Mouse (Mus musculus) kidney, embryonic 14.5 days (tissue): Measurements from ENCODE around the gene Wdr5b. TPM values are rescaled to one million over a fixed set of nuclear protein-coding genes. Genes with fewer than 3 reads are reported as not detected.
"Not testable (repeated sequence)": the region's sequence is repeated elsewhere in the genome, so short reads cannot be mapped to it uniquely, and the experiment has no call there.

Experiments used
- ATAC-seq: fragments of 200-750 bp; cut with Nextera tagmentation; 2 replicates; pipeline ENCODE4 v1.8.0; 2017; ENCODE audit warnings: moderate number of reproducible peaks, mild to moderate bottlenecking, moderate TSS enrichment, moderate library complexity; ENCODE audit not compliant: low FRiP score, low TSS enrichment
- H3K27ac ChIP-seq: fragments of 300-500 bp; sonication (generic); 2 replicates; pipeline ENCODE4 v1.5.1; 2014; ENCODE audit warnings: low read depth, mild to moderate bottlenecking, low read length, moderate library complexity, mixed read lengths
- H3K27me3 ChIP-seq: fragments of 300-500 bp; sonication (generic); 2 replicates; pipeline ENCODE4 v1.6.1; 2014; ENCODE audit warnings: mild to moderate bottlenecking, low read length; ENCODE audit not compliant: control insufficient read depth, insufficient read depth
- H3K36me3 ChIP-seq: fragments of 300-500 bp; sonication (generic); 2 replicates; pipeline ENCODE4 v1.6.1; 2014; ENCODE audit warnings: low read length, mixed read lengths; ENCODE audit not compliant: control insufficient read depth, insufficient read depth
- H3K4me1 ChIP-seq: fragments of 300-500 bp; sonication (generic); 2 replicates; pipeline ENCODE4 v1.6.1; 2014; ENCODE audit warnings: low read length, mixed read lengths; ENCODE audit not compliant: control insufficient read depth, insufficient read depth
- H3K4me2 ChIP-seq: fragments of 300-500 bp; sonication (generic); replicated peaks from 2 replicates; pipeline ENCODE4 v1.6.1; 2014; ENCODE audit warnings: low read depth, mild to moderate bottlenecking, low read length
- H3K4me3 ChIP-seq: fragments of 300-500 bp; sonication (generic); 2 replicates; pipeline ENCODE4 v1.5.1; 2014; ENCODE audit warnings: mild to moderate bottlenecking, low read length
- H3K9ac ChIP-seq: fragments of 300-500 bp; sonication (generic); 2 replicates; pipeline ENCODE4 v1.6.1; 2014; ENCODE audit warnings: low read depth, mild to moderate bottlenecking, low read length, moderate library complexity
- H3K9me3 ChIP-seq: fragments of 300-500 bp; sonication (generic); 2 replicates; pipeline ENCODE4 v1.6.1; 2016; ENCODE audit warnings: low read length; ENCODE audit not compliant: control insufficient read depth
- WGBS: fragments of 180-500 bp; shearing (Covaris S2); extraction: QIAGEN DNeasy Blood & Tissue Kit; methylation state at CpG from one replicate; pipeline ENCODE4 v1.1.7; 2014; 5-methylcytosine and 5-hydroxymethylcytosine counted together
- polyA plus RNA-seq: library from polyadenylated mRNA; unstranded; fragments of >200 nt; fragmentation: Nextera tagmentation; extraction: Ambion mirVana; gene quantifications from 2 replicates; pipeline ENCODE4 v1.2.1, GENCODE M21; 2014

Gene Wdr5b
- polyA plus RNA-seq, 1 experiment from 2014 or later, result 9.6 TPM

DNA sequence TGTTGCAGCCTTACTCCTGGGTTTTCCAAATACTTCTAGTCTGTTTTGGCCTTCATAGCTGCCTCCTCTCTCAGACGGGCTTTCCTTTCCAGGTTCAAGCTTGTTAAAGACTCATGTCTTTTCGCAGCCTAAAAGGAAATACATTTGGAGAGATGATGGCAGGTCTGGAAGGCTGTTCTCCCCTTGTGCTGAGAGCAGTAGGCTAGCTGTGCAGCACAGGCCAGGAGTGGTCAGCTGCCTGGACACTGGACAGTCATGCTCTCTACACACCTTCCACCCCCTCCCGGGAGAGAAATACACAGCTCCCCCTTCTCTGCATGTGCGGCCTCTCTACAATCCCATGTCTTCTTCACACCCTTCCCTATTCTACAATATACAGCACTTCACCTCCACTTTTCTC, 3.0 kb downstream of the Wdr5b start:
- WGBS, result 88% methylated on average over 4 of the region's 4 CpGs
- H3K36me3 ChIP-seq, result peaks cover 44% of the 10 kb centered on the region
- H3K4me1 ChIP-seq, result peaks cover 9% of the 10 kb centered on the region
- no peak overlapping the region for H3K27ac ChIP-seq
- H3K9me3 ChIP-seq, result no peaks in the 10 kb centered on the region
- no peak for ATAC-seq
- no peak overlapping the region for H3K4me2 ChIP-seq
- H3K9ac ChIP-seq, result no peak overlapping the region
- no peak overlapping the region for H3K4me3 ChIP-seq
- H3K27me3 ChIP-seq, result no peaks in the 10 kb centered on the region

DNA sequence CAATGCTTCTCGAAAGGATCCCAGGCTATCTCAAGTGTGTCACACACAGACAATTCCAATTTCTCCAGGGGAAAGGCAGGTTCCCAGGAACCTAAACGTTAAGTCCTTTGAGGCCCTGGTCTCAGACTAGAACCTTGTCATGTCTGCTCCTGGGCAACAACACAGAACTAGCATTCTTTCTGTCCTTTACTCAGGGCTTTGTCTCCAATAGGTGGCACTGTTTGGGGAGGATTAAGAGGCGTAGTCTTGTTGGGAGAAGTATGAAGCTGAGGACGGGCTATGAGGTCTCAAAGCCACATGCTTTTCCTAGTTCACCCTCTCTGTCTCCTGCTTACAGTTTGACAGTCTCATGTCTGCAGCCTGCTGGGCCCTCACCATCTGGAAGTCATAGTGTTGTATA, 6.5 kb downstream of the Wdr5b start:
- 87% methylated on average over 4 of the region's 4 CpGs for WGBS
- no peak overlapping the region for H3K27ac ChIP-seq
- H3K9me3 ChIP-seq, result no peaks in the 10 kb centered on the region
- H3K4me1 ChIP-seq, result peaks cover 1% of the 10 kb centered on the region; the same call in 1 of the 2 replicates
- H3K36me3 ChIP-seq, result peaks cover 73% of the 10 kb centered on the region
- no peaks in the 10 kb centered on the region for H3K27me3 ChIP-seq
- no peak overlapping the region for H3K4me3 ChIP-seq
- no peak overlapping the region for H3K9ac ChIP-seq
- ATAC-seq, result no peak
- no peak overlapping the region for H3K4me2 ChIP-seq

- 93% methylated on average over 6 of the region's 6 CpGs for WGBS
- no peak for ATAC-seq
Measured at GRCm38 (mm10) chr16:36051491-36051890, 10.5 kb downstream of the Wdr5b start.

GRCm38 (mm10) chr16:36053524-36054275, 12.7 kb downstream of the Wdr5b start:
- ATAC-seq, result no peak
- WGBS, result 86% methylated on average over 6 of the region's 6 CpGs
- Histone ChIP-seq H3K9ac (no peak overlapping the region), H3K27ac (no peak overlapping the region), H3K4me2 (no peak overlapping the region), H3K4me1 (no peaks in the 10 kb centered on the region), H3K27me3 (no peaks in the 10 kb centered on the region), H3K9me3 (no peaks in the 10 kb centered on the region), H3K36me3 (peaks cover 34% of the 10 kb centered on the region), H3K4me3 (no peak overlapping the region)

More at GRCm38 (mm10) chr16:36051491-36051890, 10.5 kb downstream of the Wdr5b start:
- Histone ChIP-seq H3K4me3 (no peak overlapping the region), H3K9ac (no peak overlapping the region), H3K9me3 (no peaks in the 10 kb centered on the region), H3K4me2 (no peak overlapping the region), H3K36me3 (peaks cover 42% of the 10 kb centered on the region), H3K27me3 (no peaks in the 10 kb centered on the region), H3K4me1 (no peaks in the 10 kb centered on the region), H3K27ac (no peak overlapping the region)

DNA sequence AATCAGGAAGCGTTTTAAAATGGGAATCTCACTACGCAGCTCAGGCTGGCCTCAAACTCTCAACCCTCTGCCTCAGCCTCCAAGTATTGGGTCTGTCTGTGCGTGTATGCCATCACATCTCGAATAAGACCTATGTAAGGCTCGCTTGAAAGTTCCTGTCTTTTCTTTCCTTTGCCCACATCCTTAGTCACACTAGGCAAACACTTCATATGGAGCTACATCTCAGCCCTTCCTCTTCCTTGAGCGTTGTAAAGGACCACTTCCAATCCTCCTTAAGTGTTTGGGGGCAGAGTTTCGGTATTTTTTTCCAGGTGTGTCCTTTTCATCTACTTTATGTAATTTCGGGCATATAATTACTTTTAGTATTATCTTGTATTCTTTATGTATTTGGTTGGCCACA, 13.9 kb downstream of the Wdr5b start:
- H3K9me3 ChIP-seq, result no peaks in the 10 kb centered on the region
- WGBS, result 95% methylated on average over 8 of the region's 8 CpGs

GRCm38 (mm10) chr16:36056416-36056815, 15.4 kb downstream of the Wdr5b start:
- no peak overlapping the region for H3K27ac ChIP-seq
- 91% methylated on average over 11 of the region's 11 CpGs for WGBS

More for the DNA sequence above, 13.9 kb downstream of the Wdr5b start:
- Histone ChIP-seq H3K27ac (no peak overlapping the region), H3K4me1 (no peaks in the 10 kb centered on the region), H3K9ac (no peak overlapping the region), H3K27me3 (no peaks in the 10 kb centered on the region), H3K4me3 (no peak overlapping the region), H3K36me3 (peaks cover 22% of the 10 kb centered on the region), H3K4me2 (no peak overlapping the region)
- ATAC-seq, result no peak

GRCm38 (mm10) chr16:36057933-36058475, 17.0 kb downstream of the Wdr5b start:
- Histone ChIP-seq H3K9ac (no peak overlapping the region), H3K27me3 (no peaks in the 10 kb centered on the region), H3K4me3 (no peak overlapping the region), H3K27ac (no peak overlapping the region), H3K36me3 (peaks cover 2% of the 10 kb centered on the region; the same call in 1 of the 2 replicates), H3K9me3 (no peaks in the 10 kb centered on the region), H3K4me2 (no peak overlapping the region), H3K4me1 (no peaks in the 10 kb centered on the region)
- no peak for ATAC-seq
- WGBS, result 68% methylated on average over 8 of the region's 8 CpGs

More at GRCm38 (mm10) chr16:36056416-36056815, 15.4 kb downstream of the Wdr5b start:
- no peak overlapping the region for H3K4me2 ChIP-seq
- no peak overlapping the region for H3K4me3 ChIP-seq
- no peaks in the 10 kb centered on the region for H3K27me3 ChIP-seq
- H3K36me3 ChIP-seq, result peaks cover 12% of the 10 kb centered on the region; the same call in 1 of the 2 replicates
- no peak for ATAC-seq
- no peak overlapping the region for H3K9ac ChIP-seq
- no peaks in the 10 kb centered on the region for H3K9me3 ChIP-seq
- no peaks in the 10 kb centered on the region for H3K4me1 ChIP-seq

DNA sequence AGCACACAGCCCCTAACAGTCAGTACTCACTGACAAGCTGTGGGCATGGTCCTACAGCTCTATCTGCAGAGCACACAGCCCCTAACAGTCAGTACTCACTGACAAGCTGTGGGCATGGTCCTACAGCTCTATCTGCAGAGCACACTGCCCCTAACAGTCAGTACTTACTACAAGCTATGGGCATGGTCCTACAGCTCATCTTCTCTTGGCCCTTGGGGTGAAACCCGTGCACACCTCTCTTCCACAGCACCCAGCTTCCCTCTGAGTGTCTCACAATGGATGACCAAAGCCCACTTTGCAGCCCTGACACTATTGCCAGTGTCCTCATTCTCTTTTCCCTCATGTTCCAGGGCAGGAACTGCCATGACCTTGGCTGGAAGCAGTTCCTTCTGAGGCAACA, 21.5 kb downstream of the Wdr5b start:
- not testable (repeated sequence) for H3K4me3 ChIP-seq, H3K27me3 ChIP-seq, H3K9ac ChIP-seq, H3K4me2 ChIP-seq, H3K4me1 ChIP-seq, H3K27ac ChIP-seq, H3K9me3 ChIP-seq, ATAC-seq, H3K36me3 ChIP-seq
- WGBS, result 95% methylated on average over 1 of the region's 1 CpGs

- Histone ChIP-seq H3K4me3 (no peak overlapping the region), H3K27me3 (no peaks in the 10 kb centered on the region), H3K9ac (peak overlapping the region; percentile 18; the same call in 1 of the 2 replicates), H3K36me3 (peaks cover 8% of the 10 kb centered on the region; the same call in 1 of the 2 replicates), H3K9me3 (no peaks in the 10 kb centered on the region), H3K4me1 (peaks cover 3% of the 10 kb centered on the region; the same call in 1 of the 2 replicates), H3K4me2 (no peak overlapping the region), H3K27ac (no peak overlapping the region)
- 89% methylated on average over 2 of the region's 2 CpGs for WGBS
- ATAC-seq, result no peak
Measured at GRCm38 (mm10) chr16:36063315-36063714, 22.3 kb downstream of the Wdr5b start.
